Mouse (Mus musculus) hindbrain, postnatal 0 days (tissue): Measurements from ENCODE around the gene Gm20388. TPM values are rescaled to one million over a fixed set of nuclear protein-coding genes. Genes with fewer than 3 reads are reported as not detected.

Experiments used
- ATAC-seq: fragments of 200-750 bp; cut with Nextera tagmentation; 2 replicates; pipeline ENCODE4 v1.8.0; 2017; ENCODE audit warnings: mild to moderate bottlenecking, moderate TSS enrichment, moderate library complexity
- DNase-seq: peaks from one replicate; pipeline ENCODE4 v3.0.0-alpha.2; 2015; ENCODE audit warnings: low spot score
- H3K27ac ChIP-seq: fragments of 300-500 bp; sonication (generic); 2 replicates; pipeline ENCODE4 v1.5.1; 2014; ENCODE audit warnings: mild to moderate bottlenecking
- H3K27me3 ChIP-seq: fragments of 300-500 bp; sonication (generic); 2 replicates; pipeline ENCODE4 v1.6.1; 2014; ENCODE audit warnings: low read length, mixed read lengths; ENCODE audit not compliant: insufficient read depth
- H3K36me3 ChIP-seq: fragments of 300-500 bp; sonication (generic); 2 replicates; pipeline ENCODE4 v1.6.1; 2014; ENCODE audit warnings: low read length, mixed read lengths; ENCODE audit not compliant: insufficient read depth
- H3K4me1 ChIP-seq: fragments of 300-500 bp; sonication (generic); 2 replicates; pipeline ENCODE4 v1.6.1; 2014; ENCODE audit warnings: antibody characterized with exemption, low read length, mixed read lengths; ENCODE audit not compliant: insufficient read depth
- H3K4me2 ChIP-seq: fragments of 300-500 bp; sonication (generic); 2 replicates; pipeline ENCODE4 v1.6.1; 2014; ENCODE audit warnings: low read depth, mild to moderate bottlenecking, low read length, moderate library complexity, mixed read lengths
- H3K4me3 ChIP-seq: fragments of 300-500 bp; sonication (generic); 2 replicates; pipeline ENCODE4 v1.5.1; 2014; ENCODE audit warnings: low read length
- H3K9ac ChIP-seq: fragments of 300-500 bp; sonication (generic); replicated peaks from 2 replicates; pipeline ENCODE4 v1.6.1; 2014; ENCODE audit warnings: mild to moderate bottlenecking, low read length, moderate library complexity, mixed read lengths
- H3K9me3 ChIP-seq: fragments of 300-500 bp; sonication (generic); 2 replicates; pipeline ENCODE4 v1.6.1; 2016; ENCODE audit warnings: low read length, mixed read lengths
- CTCF ChIP-seq: IDR thresholded peaks from 2 replicates; pipeline ENCODE4 v1.5.1; 2016; ENCODE audit warnings: antibody characterized with exemption, control low read depth, low read depth
- WGBS: fragments of 180-500 bp; shearing (Covaris S2); extraction: QIAGEN DNeasy Blood & Tissue Kit; methylation state at CpG from one replicate; pipeline ENCODE4 v1.1.7; 2014; 5-methylcytosine and 5-hydroxymethylcytosine counted together
- polyA plus RNA-seq: library from polyadenylated mRNA; unstranded; fragments of >200 nt; fragmentation: Nextera tagmentation; extraction: Ambion mirVana; gene quantifications from 2 replicates; pipeline ENCODE4 v1.2.1, GENCODE M21; 2015
- total RNA-seq: library from RNA; depleted of rRNA; stranded (reverse); fragments of >200 nt; gene quantifications from 2 replicates; pipeline ENCODE4 v1.2.3, GENCODE M21; 2014

Gene Gm20388
- total and polyA plus RNA-seq, 2 experiments from 2014 or later: 71.3 TPM; not detected in 1

- H3K9ac ChIP-seq: no peak overlapping the region
- no peak overlapping the region for H3K4me3 ChIP-seq
- DNase-seq: no peak
- H3K4me1 ChIP-seq: peaks cover 43% of the 10 kb centered on the region
- no peaks in the 10 kb centered on the region for H3K36me3 ChIP-seq
- H3K27me3 ChIP-seq: no peaks in the 10 kb centered on the region
- H3K9me3 ChIP-seq: no peaks in the 10 kb centered on the region
- H3K27ac ChIP-seq: peak overlapping the region; percentile 81
- ATAC-seq: no peak
- no peak overlapping the region for H3K4me2 ChIP-seq
- no peak for TF ChIP-seq CTCF
- WGBS: 24% methylated on average over 7 of the region's 7 CpGs
Observed at GRCm38 (mm10) chr8:122746439-122746838, 2835.8 kb downstream of the Gm20388 start.

GRCm38 (mm10) chr8:122747825-122748224 is 2837.2 kb downstream of the Gm20388 start:
- no peak overlapping the region for H3K9ac ChIP-seq
- 64% methylated on average over 1 of the region's 1 CpGs for WGBS
- ATAC-seq (no peak), DNase-seq (no peak)
- H3K4me2 ChIP-seq: no peak overlapping the region
- H3K36me3 ChIP-seq: no peaks in the 10 kb centered on the region
- TF ChIP-seq CTCF: no peak
- no peaks in the 10 kb centered on the region for H3K27me3 ChIP-seq
- H3K27ac ChIP-seq: no peak overlapping the region
- H3K9me3 ChIP-seq: no peaks in the 10 kb centered on the region
- no peak overlapping the region for H3K4me3 ChIP-seq
- peaks cover 38% of the 10 kb centered on the region for H3K4me1 ChIP-seq

- no peak for TF ChIP-seq CTCF
- WGBS: 29% methylated on average over 6 of the region's 6 CpGs
- H3K27ac ChIP-seq: no peak overlapping the region
Observed at GRCm38 (mm10) chr8:122749333-122749958, 2838.8 kb downstream of the Gm20388 start.

GRCm38 (mm10) chr8:122751342-122751741 is 2840.7 kb downstream of the Gm20388 start:
- peak overlapping the region; percentile 47 for H3K9ac ChIP-seq
- H3K36me3 ChIP-seq: no peaks in the 10 kb centered on the region
- 28% methylated on average over 5 of the region's 5 CpGs for WGBS

More at GRCm38 (mm10) chr8:122749333-122749958, 2838.8 kb downstream of the Gm20388 start:
- H3K9ac ChIP-seq: no peak overlapping the region
- no peak for DNase-seq
- ATAC-seq: no peak
- H3K4me1 ChIP-seq: peaks cover 38% of the 10 kb centered on the region
- H3K27me3 ChIP-seq: no peaks in the 10 kb centered on the region
- H3K4me3 ChIP-seq: no peak overlapping the region
- no peaks in the 10 kb centered on the region for H3K9me3 ChIP-seq
- H3K36me3 ChIP-seq: no peaks in the 10 kb centered on the region
- peak overlapping the region; percentile 52 for H3K4me2 ChIP-seq

GRCm38 (mm10) chr8:122752111-122752721 is 2841.6 kb downstream of the Gm20388 start:
- H3K27me3 ChIP-seq: no peaks in the 10 kb centered on the region
- no peak for TF ChIP-seq CTCF
- peak overlapping the region; percentile 84 for H3K27ac ChIP-seq
- 40% methylated on average over 29 of the region's 29 CpGs for WGBS
- peak overlapping the region; percentile 47 for H3K9ac ChIP-seq
- ATAC-seq (peak; percentile 64), DNase-seq (peak; percentile 77)
- peaks cover 20% of the 10 kb centered on the region for H3K4me1 ChIP-seq
- H3K36me3 ChIP-seq: no peaks in the 10 kb centered on the region
- H3K4me2 ChIP-seq: peak overlapping the region; percentile 52
- no peaks in the 10 kb centered on the region for H3K9me3 ChIP-seq
- peak overlapping the region; percentile 35 for H3K4me3 ChIP-seq

More at GRCm38 (mm10) chr8:122751342-122751741, 2840.7 kb downstream of the Gm20388 start:
- no peaks in the 10 kb centered on the region for H3K27me3 ChIP-seq
- H3K4me2 ChIP-seq: peak overlapping the region; percentile 52
- peak overlapping the region; percentile 84 for H3K27ac ChIP-seq
- ATAC-seq (peak; percentile 88), DNase-seq (peak; percentile 93)
- peaks cover 21% of the 10 kb centered on the region for H3K4me1 ChIP-seq
- 0 out of 2 replicates have a peak, but pooled peaks have one; percentile 13 for TF ChIP-seq CTCF
- no peaks in the 10 kb centered on the region for H3K9me3 ChIP-seq
- peak overlapping the region; percentile 35 for H3K4me3 ChIP-seq

GRCm38 (mm10) chr8:122758597-122758996 is 2848.0 kb downstream of the Gm20388 start:
- H3K9ac ChIP-seq: no peak overlapping the region
- ATAC-seq (no peak), DNase-seq (no peak)

GRCm38 (mm10) chr8:122760116-122760515 is 2849.5 kb downstream of the Gm20388 start:
- WGBS: 64% methylated on average over 7 of the region's 7 CpGs
- no peak overlapping the region for H3K9ac ChIP-seq
- H3K4me2 ChIP-seq: no peak overlapping the region
- no peak overlapping the region for H3K27ac ChIP-seq
- no peak overlapping the region for H3K4me3 ChIP-seq
- ATAC-seq (no peak), DNase-seq (no peak)
- no peaks in the 10 kb centered on the region for H3K4me1 ChIP-seq
- no peak for TF ChIP-seq CTCF
- H3K9me3 ChIP-seq: no peaks in the 10 kb centered on the region
- H3K36me3 ChIP-seq: no peaks in the 10 kb centered on the region
- no peaks in the 10 kb centered on the region for H3K27me3 ChIP-seq

More at GRCm38 (mm10) chr8:122758597-122758996, 2848.0 kb downstream of the Gm20388 start:
- H3K4me2 ChIP-seq: no peak overlapping the region
- no peak for TF ChIP-seq CTCF
- no peaks in the 10 kb centered on the region for H3K36me3 ChIP-seq
- no peak overlapping the region for H3K27ac ChIP-seq
- no peaks in the 10 kb centered on the region for H3K9me3 ChIP-seq
- H3K4me3 ChIP-seq: no peak overlapping the region
- no peaks in the 10 kb centered on the region for H3K27me3 ChIP-seq
- no peaks in the 10 kb centered on the region for H3K4me1 ChIP-seq
